Mouse (Mus musculus) large intestine, adult 2 months (tissue): ENCODE measurements around the gene Gm5141. TPM values are rescaled to one million over a fixed set of nuclear protein-coding genes. Genes with fewer than 3 reads are reported as not detected.
"Not testable (repeated sequence)": the region's sequence is repeated elsewhere in the genome, so short reads cannot be mapped to it uniquely, and the experiment has no call there.

Experiments used
- DNase-seq: peaks from one replicate; pipeline ENCODE4 v3.0.0-alpha.2; 2012; ENCODE audit warnings: low read depth, low spot score
- WGBS: fragments of 180-500 bp; shearing (Covaris S2); methylation state at CpG from one replicate; pipeline ENCODE4 v1.1.7; 2018; 5-methylcytosine and 5-hydroxymethylcytosine counted together
- polyA plus RNA-seq: library from polyadenylated mRNA; depleted of rRNA; stranded (reverse); fragments of >200 nt; gene quantifications from 2 replicates; pipeline ENCODE4 v1.2.3, GENCODE M21; 2012; rRNA removed

Gm5141 gene
- 0.55 and 1.2 TPM in 2 replicates for polyA plus RNA-seq

DNA sequence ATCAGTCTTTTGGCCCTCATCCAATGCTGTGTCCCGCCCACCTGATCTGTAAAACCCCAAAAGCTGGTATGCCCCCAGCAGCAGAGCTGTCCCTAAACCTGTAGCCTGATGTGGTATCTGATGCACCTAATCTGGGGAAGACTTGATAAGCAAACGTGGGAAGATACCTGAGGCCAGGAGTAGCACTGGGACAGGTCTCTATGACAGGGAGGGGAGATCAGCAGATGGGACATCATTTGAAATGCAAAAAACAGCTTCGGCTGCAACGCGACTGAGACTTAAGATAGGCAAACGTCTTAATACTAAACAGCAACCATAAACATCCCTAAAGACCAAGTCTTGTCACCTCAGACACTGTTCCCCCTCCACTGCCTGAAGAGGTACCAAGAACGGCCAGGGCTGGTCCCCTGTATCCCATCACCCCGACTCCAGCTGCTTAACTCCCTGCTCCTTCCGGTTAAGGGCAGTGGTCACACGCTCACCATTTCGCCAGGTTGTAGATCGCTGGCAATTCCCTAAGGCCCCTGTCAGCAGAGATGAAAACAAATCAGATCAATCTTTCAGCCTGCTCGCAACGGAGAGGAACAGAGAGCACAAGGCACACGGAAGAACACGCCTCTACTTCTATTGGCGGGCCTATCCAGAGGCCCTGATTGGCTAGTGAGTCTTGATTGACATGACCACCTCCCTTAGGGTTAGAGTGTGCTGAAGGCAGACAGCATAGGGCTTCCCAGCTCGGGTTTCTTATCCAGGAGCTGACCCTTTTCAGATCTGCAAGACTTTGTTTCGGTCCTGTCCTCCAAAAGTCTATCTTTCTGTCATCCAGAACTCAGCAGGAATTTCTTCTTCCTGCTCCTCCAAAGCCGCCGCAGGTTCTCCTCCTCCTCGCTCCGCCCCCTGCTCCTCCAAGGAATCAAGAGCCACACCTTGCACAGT is at the start of gene Gm5141:
Gm5141 (minus strand) TSS at position 610 of the 936 bp plus-strand sequence.
- DNase-seq: peak; percentile 37
- 1% methylated on average over 23 of the region's 23 CpGs for WGBS

DNA sequence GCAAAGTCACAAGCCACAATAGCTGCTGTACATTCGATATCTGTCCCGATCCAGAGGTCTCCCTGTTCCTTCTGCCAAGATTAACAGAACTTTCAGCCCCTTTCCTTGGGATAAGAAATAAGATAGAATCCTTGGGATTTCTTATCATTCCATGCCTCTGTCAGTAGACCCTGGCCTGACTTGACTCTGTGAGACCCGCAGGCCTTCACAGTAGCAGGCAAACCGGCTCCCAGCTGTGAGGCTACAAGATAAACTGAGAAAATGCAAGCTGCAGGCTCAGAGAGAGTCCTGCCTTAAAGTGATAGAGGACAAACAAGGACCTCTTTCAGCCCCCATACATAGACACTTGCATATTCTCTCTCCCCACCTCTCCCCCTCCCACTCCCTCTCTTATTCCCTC is 47.7 kb upstream of the Gm5141 start:
- 77% methylated on average over 4 of the region's 4 CpGs for WGBS
- no peak for DNase-seq

DNA sequence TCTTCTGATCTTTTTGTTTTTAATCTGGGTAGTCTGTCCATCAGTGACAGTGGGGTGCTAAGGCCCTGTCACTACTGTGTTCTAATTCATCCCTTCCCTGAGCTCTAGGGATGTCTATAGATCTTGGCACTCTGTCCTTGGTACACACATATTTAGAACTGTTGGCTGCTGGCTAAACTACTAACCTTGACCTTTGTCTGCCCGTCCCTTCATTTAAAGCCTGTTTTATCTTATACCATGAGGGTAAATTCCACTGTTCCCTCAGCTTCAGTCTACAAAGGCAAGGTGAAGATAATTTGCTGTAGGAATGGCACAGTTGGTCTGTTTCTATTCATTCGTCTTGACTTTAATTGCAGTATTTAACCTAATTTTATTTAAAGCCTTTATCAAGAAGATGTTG is 46.6 kb upstream of the Gm5141 start:
- WGBS: 65% methylated on average over 2 of the region's 2 CpGs

DNA sequence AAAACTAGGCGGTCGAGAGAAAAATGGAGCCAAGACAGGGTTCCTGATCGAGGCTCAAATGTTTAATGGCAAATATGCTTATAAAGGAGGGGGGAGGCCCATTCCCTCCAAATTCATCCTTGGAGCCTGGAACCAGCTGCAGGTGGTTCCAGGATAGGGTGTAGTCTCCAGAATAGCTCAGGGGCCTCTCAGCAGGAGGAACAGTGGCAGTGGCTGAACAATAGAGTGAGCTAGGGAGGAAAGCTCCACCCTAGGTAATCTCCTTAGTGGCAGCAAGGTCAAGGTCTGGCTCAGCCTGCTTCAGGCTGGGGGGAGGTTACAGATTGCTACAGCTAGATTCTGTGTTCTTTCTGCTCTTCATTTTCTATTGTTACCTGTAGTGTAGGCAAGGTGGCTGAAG is 30.1 kb upstream of the Gm5141 start:
- not testable (repeated sequence) for DNase-seq
- WGBS: 88% methylated on average over 3 of the region's 3 CpGs

More for the DNA sequence above, 46.6 kb upstream of the Gm5141 start:
- no peak for DNase-seq

DNA sequence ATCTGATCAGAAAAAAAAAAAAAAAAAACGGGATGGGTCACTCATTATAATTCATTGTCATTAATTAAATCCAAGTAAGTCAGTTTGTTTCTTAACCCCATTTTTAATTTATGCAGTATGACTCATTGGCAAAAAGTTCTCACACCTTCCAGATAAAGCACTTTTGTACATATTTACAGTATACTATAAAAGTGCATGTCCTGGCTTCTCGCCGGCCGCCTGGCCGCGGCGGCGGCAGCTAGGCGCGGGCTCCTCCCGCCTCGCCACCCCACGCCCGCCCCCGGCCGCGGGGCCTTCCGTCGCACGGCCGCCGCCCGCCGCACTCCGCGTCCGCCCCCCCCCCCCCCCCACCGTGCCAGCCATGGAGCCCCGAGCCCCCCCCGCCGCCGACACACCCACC is 27.1 kb upstream of the Gm5141 start:
- DNase-seq: no peak

DNA sequence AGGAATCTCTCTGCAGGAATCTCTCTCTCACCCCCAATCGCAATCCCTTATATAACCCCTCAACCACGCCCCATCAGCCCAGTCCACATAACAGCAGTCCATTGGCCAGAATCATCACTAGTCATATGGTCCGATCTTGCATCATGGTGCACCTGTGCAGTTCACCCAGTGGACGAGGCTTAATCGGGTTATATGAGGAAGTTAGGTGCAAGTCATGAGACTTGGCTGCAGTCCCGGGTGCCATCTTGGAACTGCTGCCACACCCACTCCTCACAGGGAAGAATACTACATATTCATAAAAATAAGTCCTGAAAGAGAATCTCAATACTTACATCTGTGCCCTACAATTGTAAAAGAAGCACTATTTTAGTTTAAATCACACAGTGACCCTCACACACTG is 22.4 kb upstream of the Gm5141 start:
- not testable (repeated sequence) for DNase-seq
- WGBS: 74% methylated on average over 6 of the region's 6 CpGs

More for the DNA sequence above, 27.1 kb upstream of the Gm5141 start:
- WGBS: 5% methylated on average over 32 of the region's 32 CpGs

DNA sequence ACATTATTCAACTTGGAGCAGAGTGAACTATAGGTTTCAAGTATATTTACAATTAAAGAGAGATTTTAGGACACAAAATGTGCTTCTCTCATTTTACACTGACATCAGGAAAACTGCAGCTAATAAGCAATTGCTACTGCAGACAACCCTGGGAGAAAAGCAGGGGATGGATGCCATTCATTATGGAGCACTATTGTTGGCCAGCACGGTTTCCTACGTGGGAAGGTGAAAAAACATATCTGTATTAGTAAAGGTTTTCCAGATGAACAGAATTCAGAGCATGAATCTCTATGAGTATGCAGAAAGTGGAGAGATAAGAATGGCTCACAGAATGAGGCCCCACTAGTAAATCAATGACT is 506 bp upstream of the Gm5141 start:
- 67% methylated on average over 2 of the region's 2 CpGs for WGBS

DNA sequence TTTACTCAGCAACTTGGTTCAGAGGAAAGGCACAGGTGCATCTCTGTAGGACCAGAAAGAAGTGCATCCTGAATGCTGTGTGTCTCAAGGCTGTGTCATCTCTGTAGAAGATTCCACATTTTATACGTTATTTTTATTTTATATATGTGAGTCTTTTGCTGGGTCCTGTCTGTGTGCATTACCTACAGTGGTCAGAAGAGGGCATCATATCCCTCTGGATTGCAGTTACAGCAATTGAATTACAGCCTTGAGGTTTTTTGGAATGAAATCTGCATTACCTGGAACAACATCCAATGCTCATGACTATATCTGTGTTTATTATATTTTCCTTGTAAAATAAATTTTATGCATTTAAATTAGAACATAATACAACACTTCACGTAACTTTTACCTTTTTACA is 21.8 kb downstream of the Gm5141 start:
- DNase-seq: not testable (repeated sequence)
- WGBS: 64% methylated on average over 2 of the region's 2 CpGs

More for the DNA sequence above, 506 bp upstream of the Gm5141 start:
- not testable (repeated sequence) for DNase-seq

DNA sequence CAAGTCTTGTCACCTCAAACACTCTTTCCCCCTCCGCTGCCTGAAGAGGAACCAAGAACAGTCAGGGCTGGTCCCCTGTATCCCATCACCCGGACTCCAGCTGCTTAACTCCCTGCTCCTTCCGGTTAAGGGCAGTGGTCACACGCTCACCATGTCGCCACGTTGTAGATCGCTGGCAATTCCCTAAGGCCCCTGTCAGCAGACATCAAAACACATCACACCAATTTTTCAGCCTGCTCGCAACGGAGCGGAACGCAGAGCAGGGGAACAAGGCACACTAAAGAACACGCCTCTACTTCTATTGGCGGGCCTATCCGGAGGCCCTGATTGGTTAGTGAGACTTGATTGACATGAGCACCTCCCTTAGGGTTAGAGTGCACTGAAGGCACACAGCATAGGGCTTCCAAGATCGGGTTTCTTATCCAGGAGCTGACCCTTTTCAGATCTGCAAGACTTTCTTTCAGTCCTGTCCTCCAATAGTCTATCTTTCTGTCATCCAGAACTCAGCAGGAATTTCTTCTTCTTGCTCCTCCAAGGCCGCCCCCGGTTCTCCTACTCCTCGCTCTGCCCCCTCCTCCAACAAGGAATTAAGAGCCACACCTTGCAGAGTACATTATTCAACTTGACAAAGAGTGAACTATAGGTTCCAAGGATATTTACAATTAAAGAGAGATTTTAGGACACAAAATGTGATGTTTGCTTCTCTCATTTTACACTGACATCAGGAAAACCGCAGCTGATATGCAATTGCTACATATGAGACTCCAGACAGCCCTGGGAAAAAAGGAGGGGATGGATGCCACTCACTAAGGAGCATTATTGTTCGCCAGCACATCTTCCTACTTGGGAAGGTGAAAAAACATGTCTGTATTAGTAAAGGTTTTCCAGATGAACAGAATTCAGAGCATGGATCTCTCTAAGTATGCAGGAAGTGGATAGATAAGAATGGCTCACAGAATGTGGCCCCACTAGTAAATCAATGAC is 24.9 kb downstream of the Gm5141 start, which contains the start of gene Platr25:
Platr25 (minus strand) TSS at position 278 of the 984 bp plus-strand sequence.
- WGBS: 8% methylated on average over 20 of the region's 20 CpGs
- DNase-seq: peak; percentile 35

DNA sequence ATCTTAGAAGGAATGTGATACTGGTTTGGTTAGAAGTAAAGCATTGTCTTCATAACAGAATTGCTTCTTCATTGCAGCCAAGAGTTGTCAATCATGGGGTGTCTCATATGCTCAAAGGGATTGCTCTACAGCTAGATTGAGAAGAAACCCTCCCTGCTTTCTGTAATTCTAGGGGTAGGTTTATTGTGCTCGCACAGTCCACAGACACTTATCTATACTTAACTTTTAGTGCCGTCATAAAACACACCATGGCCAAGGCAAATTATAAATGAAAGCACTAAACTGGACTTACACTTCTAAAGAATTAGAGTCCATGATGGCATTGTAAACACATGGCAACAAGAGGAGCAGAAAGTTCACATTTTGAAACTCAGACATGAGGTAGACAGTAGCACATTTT is 52.3 kb downstream of the Gm5141 start:
- WGBS: 40% methylated on average over 2 of the region's 2 CpGs
- DNase-seq: peak; percentile 21

Other genes with a start within 250 kb of the Gm5141 start
- gene Zfp935, start 227.3 kb downstream of the Gm5141 start, polyA plus RNA-seq: not detected in 2 replicates
- gene Zfp934, start 214.6 kb downstream of the Gm5141 start, polyA plus RNA-seq: 1.0 and 1.3 TPM in 2 replicates
- gene 6720489N17Rik, start 161.6 kb downstream of the Gm5141 start, polyA plus RNA-seq: 0.19 and 0.36 TPM in 2 replicates
- 0.47 and 0.62 TPM in 2 replicates for gene Platr25, start 25.1 kb downstream of the Gm5141 start, polyA plus RNA-seq
- gene Fbp2, start 72.6 kb upstream of the Gm5141 start, polyA plus RNA-seq: 139 and 217 TPM in 2 replicates
- 17.6 and 25.5 TPM in 2 replicates for gene Fbp1, start 102.5 kb upstream of the Gm5141 start, polyA plus RNA-seq
- 81.1 and 85.1 TPM in 2 replicates for gene 2010111I01Rik, start 179.1 kb upstream of the Gm5141 start, polyA plus RNA-seq